Mouse (Mus musculus) heart, adult 2 months (tissue): ENCODE data around the gene Hcar1.

Experiments
- CTCF ChIP-seq: fragments of 200-600 bp; IDR thresholded peaks from 2 replicates; pipeline ENCODE4 v1.8.1; 2022; ENCODE audit warnings: antibody characterized with exemption, mild to moderate bottlenecking, moderate library complexity
- POLR2A ChIP-seq: fragments of 200-500 bp; IDR thresholded peaks from 2 replicates; pipeline ENCODE4 v1.6.1; 2011; ENCODE audit warnings: mild to moderate bottlenecking, low read depth, low read length, control low read depth; ENCODE audit not compliant: insufficient read depth

GRCm38 (mm10) chr5:123827659-123828091 lies 52.1 kb downstream of the Hcar1 start:
- TF ChIP-seq CTCF (peak; percentile 62), POLR2A (no peak)
